Mouse (Mus musculus) forebrain, embryonic 14.5 days (tissue): ENCODE measurements around the gene E2f6. TPM values are rescaled to one million over a fixed set of nuclear protein-coding genes. Genes with fewer than 3 reads are reported as not detected.
A peak's percentile ranks its signal among the peaks of the same experiment; 100 is the strongest.

Source experiments
- ATAC-seq: fragments of 200-750 bp; cut with Nextera tagmentation; 2 replicates; pipeline ENCODE4 v1.8.0; 2017; ENCODE audit warnings: mild to moderate bottlenecking, moderate library complexity
- DNase-seq: peaks from one replicate; pipeline ENCODE4 v3.0.0-alpha.2; 2015; ENCODE audit warnings: low spot score
- H3K27ac ChIP-seq: fragments of 300-500 bp; sonication (generic); 2 replicates; pipeline ENCODE4 v1.5.1; 2014; ENCODE audit warnings: low read depth, mild to moderate bottlenecking, control low read depth, low read length, moderate library complexity
- H3K27me3 ChIP-seq: fragments of 300-500 bp; sonication (generic); replicated peaks from 2 replicates; pipeline ENCODE4 v1.6.1; 2014; ENCODE audit warnings: low read length, control low read depth, mixed read lengths; ENCODE audit not compliant: control insufficient read depth, insufficient read depth
- H3K36me3 ChIP-seq: fragments of 300-500 bp; sonication (generic); 2 replicates; pipeline ENCODE4 v1.6.1; 2014; ENCODE audit warnings: low read length, control low read depth; ENCODE audit not compliant: control insufficient read depth, insufficient read depth
- H3K4me1 ChIP-seq: fragments of 300-500 bp; sonication (generic); 2 replicates; pipeline ENCODE4 v1.6.1; 2014; ENCODE audit warnings: antibody characterized with exemption, low read length, control low read depth; ENCODE audit not compliant: control insufficient read depth, insufficient read depth
- H3K4me2 ChIP-seq: fragments of 300-500 bp; sonication (generic); 2 replicates; pipeline ENCODE4 v1.6.1; 2014; ENCODE audit warnings: mild to moderate bottlenecking, control low read depth, low read length
- H3K4me3 ChIP-seq: fragments of 300-500 bp; sonication (generic); 2 replicates; pipeline ENCODE4 v1.5.1; 2014; ENCODE audit warnings: low read depth, low read length, control low read depth
- H3K9ac ChIP-seq: fragments of 300-500 bp; sonication (generic); 2 replicates; pipeline ENCODE4 v1.6.1; 2014; ENCODE audit warnings: mild to moderate bottlenecking, low read length, control low read depth, moderate library complexity
- H3K9me3 ChIP-seq: fragments of 300-500 bp; sonication (generic); replicated peaks from 2 replicates; pipeline ENCODE4 v1.6.1; 2016; ENCODE audit warnings: low read length, control low read depth, mixed read lengths; ENCODE audit not compliant: control insufficient read depth
- WGBS: fragments of 180-500 bp; shearing (Covaris S2); extraction: QIAGEN DNeasy Blood & Tissue Kit; methylation state at CpG from one replicate; pipeline ENCODE4 v1.1.7; 2014; 5-methylcytosine and 5-hydroxymethylcytosine counted together
- polyA plus RNA-seq: library from polyadenylated mRNA; unstranded; fragments of >200 nt; fragmentation: Nextera tagmentation; extraction: Ambion mirVana; gene quantifications from 2 replicates; pipeline ENCODE4 v1.2.1, GENCODE M21; 2014

The E2f6 gene
- polyA plus RNA-seq, 1 experiment from 2014 or later = 36.4 TPM

DNA sequence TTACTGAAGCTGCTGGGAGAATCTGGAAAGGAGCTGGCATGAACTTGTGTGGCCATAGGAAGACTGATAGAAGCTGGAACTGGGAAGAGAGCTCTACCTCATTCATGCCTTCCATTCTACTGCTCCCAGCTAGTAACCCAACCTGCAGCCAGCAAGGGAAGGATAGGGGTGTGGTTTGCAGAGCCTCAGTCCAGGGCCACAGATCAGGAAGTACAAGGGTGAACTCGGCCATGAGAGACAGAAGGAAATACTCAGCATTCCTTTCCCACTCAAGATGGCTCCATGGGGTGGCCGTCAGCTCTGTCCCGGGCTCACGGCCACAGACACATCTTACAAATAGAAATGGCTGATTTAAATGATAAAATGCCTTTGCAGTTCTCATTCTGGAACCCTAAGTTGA, 20.3 kb downstream of the E2f6 start:
- Histone ChIP-seq H3K36me3 (peaks cover 17% of the 10 kb centered on the region; the same call in 1 of the 2 replicates), H3K9ac (no peak overlapping the region), H3K9me3 (no peaks in the 10 kb centered on the region), H3K4me1 (no peaks in the 10 kb centered on the region), H3K27me3 (no peaks in the 10 kb centered on the region), H3K4me3 (no peak overlapping the region), H3K4me2 (no peak overlapping the region), H3K27ac (no peak overlapping the region)
- no peak for ATAC-seq
- no peak for DNase-seq
- 87% methylated on average over 4 of the region's 4 CpGs for WGBS

DNA sequence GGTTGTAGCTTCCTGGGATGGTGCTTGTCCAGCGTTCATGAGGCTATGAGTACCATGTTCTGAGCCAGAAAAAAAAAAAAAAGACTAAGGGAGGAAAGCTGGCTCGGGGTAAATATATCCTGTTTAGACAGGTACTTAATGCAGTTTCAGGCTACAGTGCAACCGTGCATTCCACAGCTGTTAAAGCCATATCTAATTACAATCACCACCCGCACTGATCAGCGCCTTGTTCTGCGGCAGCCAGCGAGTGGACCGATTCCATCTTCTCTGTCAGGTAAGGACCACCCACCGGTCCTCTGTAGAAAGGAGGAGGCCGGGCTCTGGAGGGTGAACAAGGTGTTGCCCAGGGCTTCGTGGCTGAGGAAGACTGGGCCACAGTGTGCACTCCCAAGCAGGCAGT, 23.9 kb downstream of the E2f6 start:
- Histone ChIP-seq H3K27me3 (no peaks in the 10 kb centered on the region), H3K4me1 (no peaks in the 10 kb centered on the region), H3K9me3 (no peaks in the 10 kb centered on the region), H3K4me3 (no peak overlapping the region), H3K36me3 (no peaks in the 10 kb centered on the region), H3K27ac (no peak overlapping the region), H3K9ac (no peak overlapping the region), H3K4me2 (no peak overlapping the region)
- ATAC-seq (no peak), DNase-seq (no peak)
- WGBS = 79% methylated on average over 11 of the region's 11 CpGs

GRCm38 (mm10) chr12:16836188-16836587, 25.4 kb downstream of the E2f6 start:
- ATAC-seq = peak; percentile 85
- DNase-seq = peak; percentile 73
- 76% methylated on average over 9 of the region's 9 CpGs for WGBS

GRCm38 (mm10) chr12:16837766-16838165, 27.0 kb downstream of the E2f6 start:
- WGBS = 92% methylated on average over 4 of the region's 4 CpGs
- no peak for DNase-seq
- no peak for ATAC-seq
- no peaks in the 10 kb centered on the region for H3K4me1 ChIP-seq
- no peaks in the 10 kb centered on the region for H3K36me3 ChIP-seq
- H3K4me3 ChIP-seq = no peak overlapping the region
- H3K27ac ChIP-seq = no peak overlapping the region
- H3K4me2 ChIP-seq = no peak overlapping the region
- H3K9ac ChIP-seq = no peak overlapping the region
- H3K27me3 ChIP-seq = no peaks in the 10 kb centered on the region
- H3K9me3 ChIP-seq = no peaks in the 10 kb centered on the region

More at GRCm38 (mm10) chr12:16836188-16836587, 25.4 kb downstream of the E2f6 start:
- no peak overlapping the region for H3K4me2 ChIP-seq
- no peaks in the 10 kb centered on the region for H3K4me1 ChIP-seq
- H3K9ac ChIP-seq = no peak overlapping the region
- no peaks in the 10 kb centered on the region for H3K36me3 ChIP-seq
- H3K9me3 ChIP-seq = no peaks in the 10 kb centered on the region
- H3K27me3 ChIP-seq = no peaks in the 10 kb centered on the region
- H3K4me3 ChIP-seq = no peak overlapping the region
- no peak overlapping the region for H3K27ac ChIP-seq

- ATAC-seq (no peak), DNase-seq (no peak)
- no peaks in the 10 kb centered on the region for H3K36me3 ChIP-seq
- no peaks in the 10 kb centered on the region for H3K9me3 ChIP-seq
- H3K27me3 ChIP-seq = no peaks in the 10 kb centered on the region
- no peaks in the 10 kb centered on the region for H3K4me1 ChIP-seq
- WGBS = 80% methylated on average over 8 of the region's 8 CpGs
- no peak overlapping the region for H3K27ac ChIP-seq
- no peak overlapping the region for H3K9ac ChIP-seq
- H3K4me3 ChIP-seq = no peak overlapping the region
- no peak overlapping the region for H3K4me2 ChIP-seq
Measured at GRCm38 (mm10) chr12:16840842-16841782, 30.3 kb downstream of the E2f6 start.

DNA sequence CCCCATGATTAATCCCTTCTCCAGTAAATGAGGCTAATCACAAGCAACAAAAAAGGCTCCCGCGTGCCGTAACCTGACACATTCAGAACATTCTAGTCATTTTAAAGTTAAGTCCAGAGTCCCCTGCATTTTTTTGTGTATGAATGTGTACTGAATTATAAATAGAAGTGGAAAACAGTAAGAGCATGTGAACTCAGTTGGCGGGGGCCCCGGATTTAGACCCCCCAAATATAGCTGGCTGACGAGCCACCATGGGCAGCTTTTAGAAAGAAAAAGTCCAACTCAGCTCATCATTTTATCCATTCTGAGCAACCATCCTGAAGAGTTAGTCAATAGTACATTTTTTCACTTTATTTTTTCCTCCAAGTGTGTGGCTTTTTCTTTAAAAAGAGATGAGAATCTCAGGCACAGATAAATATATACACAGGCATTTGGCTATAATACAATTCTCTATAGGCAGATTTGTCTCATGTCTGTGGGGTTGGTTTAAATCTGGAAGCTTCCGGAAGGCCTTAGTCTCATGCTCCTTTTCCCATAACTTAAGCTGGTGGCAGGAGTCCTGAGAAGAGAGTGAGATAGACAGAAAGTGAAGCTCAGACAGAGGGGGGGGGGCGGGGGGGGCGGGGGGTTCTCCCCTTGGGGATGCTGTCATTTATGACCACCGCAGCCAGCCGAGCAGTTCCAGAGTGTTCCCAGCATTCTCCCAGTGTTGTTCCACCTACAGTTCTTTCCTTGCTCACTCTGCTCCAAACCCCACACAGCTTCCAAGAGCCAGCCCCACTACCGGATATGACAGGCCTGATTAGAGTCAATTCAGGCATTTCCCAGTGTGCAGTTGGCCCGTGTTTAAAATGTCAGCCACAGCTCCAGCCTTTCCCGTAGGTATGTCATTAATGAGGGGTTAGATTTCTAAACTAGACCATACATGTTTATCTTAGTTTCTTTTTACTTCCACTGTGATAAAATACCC, 34.1 kb downstream of the E2f6 start:
- Histone ChIP-seq H3K9ac (no peak overlapping the region), H3K4me1 (no peaks in the 10 kb centered on the region), H3K36me3 (no peaks in the 10 kb centered on the region), H3K27me3 (no peaks in the 10 kb centered on the region), H3K9me3 (no peaks in the 10 kb centered on the region), H3K4me3 (no peak overlapping the region), H3K27ac (no peak overlapping the region), H3K4me2 (no peak overlapping the region)
- ATAC-seq (no peak), DNase-seq (no peak)
- 48% methylated on average over 12 of the region's 14 CpGs for WGBS

GRCm38 (mm10) chr12:16847204-16847792, 36.5 kb downstream of the E2f6 start:
- H3K9me3 ChIP-seq = no peaks in the 10 kb centered on the region
- WGBS = 93% methylated on average over 4 of the region's 4 CpGs
- ATAC-seq = no peak
- no peaks in the 10 kb centered on the region for H3K36me3 ChIP-seq
- H3K9ac ChIP-seq = no peak overlapping the region
- no peak overlapping the region for H3K4me3 ChIP-seq
- H3K27me3 ChIP-seq = no peaks in the 10 kb centered on the region
- H3K4me1 ChIP-seq = no peaks in the 10 kb centered on the region
- no peak for DNase-seq
- no peak overlapping the region for H3K27ac ChIP-seq
- no peak overlapping the region for H3K4me2 ChIP-seq

- 78% methylated on average over 2 of the region's 2 CpGs for WGBS
- Histone ChIP-seq H3K9ac (no peak overlapping the region), H3K4me2 (no peak overlapping the region), H3K4me3 (no peak overlapping the region), H3K27ac (no peak overlapping the region), H3K27me3 (no peaks in the 10 kb centered on the region), H3K9me3 (no peaks in the 10 kb centered on the region), H3K4me1 (no peaks in the 10 kb centered on the region), H3K36me3 (no peaks in the 10 kb centered on the region)
- ATAC-seq = no peak
- no peak for DNase-seq
Measured at GRCm38 (mm10) chr12:16848501-16848900, 37.7 kb downstream of the E2f6 start.
